Mouse (Mus musculus): ENCODE results near the gene Cldn3. TPM values are rescaled to one million over a fixed set of nuclear protein-coding genes. Genes with fewer than 3 reads are reported as not detected.
A peak's percentile ranks its signal among the peaks of the same experiment; 100 is the strongest.
"Not testable (repeated sequence)": the region's sequence is repeated elsewhere in the genome, so short reads cannot be mapped to it uniquely, and the experiment has no call there.

The Cldn3 gene
- polyA plus RNA-seq, 1 experiment from 2014 or later: 69.7 TPM

GRCm38 (mm10) chr5:134961519-134961918 lies 24.5 kb upstream of the Cldn3 start:
- Histone ChIP-seq H3K9ac (replicated peaks; ENCODE audit: low read depth, low read length) (no peak overlapping the region), H3K4me1 (ENCODE audit: control insufficient read depth, insufficient read depth, low read length) (peaks cover 4% of the 10 kb centered on the region; the same call in 1 of the 2 replicates), H3K36me3 (ENCODE audit: control insufficient read depth, insufficient read depth, low read length) (no peaks in the 10 kb centered on the region), H3K27ac (ENCODE audit: low read length) (no peak overlapping the region), H3K9me3 (ENCODE audit: control insufficient read depth, low read depth, low read length) (no peaks in the 10 kb centered on the region), H3K27me3 (ENCODE audit: control insufficient read depth, insufficient read depth, low read length) (no peaks in the 10 kb centered on the region), H3K4me2 (replicated peaks; ENCODE audit: low read depth, low read length) (no peak overlapping the region), H3K4me3 (ENCODE audit: low read depth, low read length) (no peak overlapping the region)
- ATAC-seq (ENCODE audit: insufficient number of reproducible peaks, insufficient read depth, low FRiP score, low read depth): no peak
- 92% methylated on average over 2 of the region's 2 CpGs for WGBS

GRCm38 (mm10) chr5:134963546-134963945 lies 22.5 kb upstream of the Cldn3 start:
- Histone ChIP-seq H3K9me3 (ENCODE audit: control insufficient read depth, low read depth, low read length) (no peaks in the 10 kb centered on the region), H3K4me3 (ENCODE audit: low read depth, low read length) (no peak overlapping the region), H3K36me3 (ENCODE audit: control insufficient read depth, insufficient read depth, low read length) (no peaks in the 10 kb centered on the region), H3K4me1 (ENCODE audit: control insufficient read depth, insufficient read depth, low read length) (peaks cover 7% of the 10 kb centered on the region; the same call in 1 of the 2 replicates), H3K27me3 (ENCODE audit: control insufficient read depth, insufficient read depth, low read length) (no peaks in the 10 kb centered on the region), H3K27ac (ENCODE audit: low read length) (no peak overlapping the region), H3K9ac (replicated peaks; ENCODE audit: low read depth, low read length) (no peak overlapping the region), H3K4me2 (replicated peaks; ENCODE audit: low read depth, low read length) (no peak overlapping the region)
- WGBS: 24% methylated on average over 5 of the region's 5 CpGs
- ATAC-seq (ENCODE audit: insufficient number of reproducible peaks, insufficient read depth, low FRiP score, low read depth): no peak

DNA sequence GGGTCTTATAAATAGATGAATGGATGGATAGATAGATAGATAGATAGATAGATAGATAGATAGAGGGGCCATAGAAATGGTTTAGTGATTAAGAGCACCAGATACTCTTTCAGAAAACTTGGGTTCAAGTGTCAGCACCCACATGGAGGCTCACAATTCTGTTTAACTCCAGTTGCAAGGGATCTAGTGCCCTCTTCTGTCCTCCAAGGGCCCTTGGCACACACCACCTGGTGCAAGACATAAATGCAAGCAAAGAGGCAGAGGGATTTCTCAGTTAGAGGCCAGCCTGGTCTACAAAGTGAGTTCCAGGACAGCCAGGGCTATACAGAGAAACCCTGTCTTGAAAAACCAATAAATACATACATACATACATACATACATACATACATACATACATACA lies 21.4 kb upstream of the Cldn3 start:
- not testable (repeated sequence) for H3K27ac ChIP-seq (ENCODE audit: low read length); H3K27me3 ChIP-seq (ENCODE audit: control insufficient read depth, insufficient read depth, low read length); H3K4me2 ChIP-seq (replicated peaks; ENCODE audit: low read depth, low read length); H3K9me3 ChIP-seq (ENCODE audit: control insufficient read depth, low read depth, low read length); ATAC-seq (ENCODE audit: insufficient number of reproducible peaks, insufficient read depth, low FRiP score, low read depth); H3K9ac ChIP-seq (replicated peaks; ENCODE audit: low read depth, low read length); H3K4me3 ChIP-seq (ENCODE audit: low read depth, low read length); H3K4me1 ChIP-seq (ENCODE audit: control insufficient read depth, insufficient read depth, low read length); H3K36me3 ChIP-seq (ENCODE audit: control insufficient read depth, insufficient read depth, low read length)

DNA sequence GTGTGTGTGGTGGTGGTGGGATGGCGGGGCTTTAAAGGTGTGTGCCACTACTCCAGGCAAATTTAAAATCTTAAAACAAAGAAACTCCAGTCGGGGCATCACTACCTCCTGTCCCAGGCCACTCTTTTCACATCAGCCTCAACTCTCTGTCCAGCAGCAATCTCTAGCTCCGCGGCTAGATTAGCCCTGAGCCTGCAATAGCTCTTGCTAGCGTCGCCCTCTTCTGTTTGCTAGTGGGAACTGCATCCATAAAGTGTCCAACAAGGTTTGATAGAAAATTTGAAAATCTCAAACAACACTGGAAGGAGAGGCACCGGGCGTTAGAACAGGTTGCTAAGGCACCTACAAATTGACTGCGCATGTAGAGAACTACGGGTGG lies 20.6 kb upstream of the Cldn3 start:
- Histone ChIP-seq H3K4me3 (ENCODE audit: low read depth, low read length) (peak overlapping the region; percentile 19; the same call in 1 of the 2 replicates), H3K4me1 (ENCODE audit: control insufficient read depth, insufficient read depth, low read length) (peaks cover 7% of the 10 kb centered on the region; the same call in 1 of the 2 replicates), H3K27me3 (ENCODE audit: control insufficient read depth, insufficient read depth, low read length) (no peaks in the 10 kb centered on the region), H3K27ac (ENCODE audit: low read length) (no peak overlapping the region; the same call in 1 of the 2 replicates), H3K4me2 (replicated peaks; ENCODE audit: low read depth, low read length) (peak overlapping the region; percentile 46), H3K36me3 (ENCODE audit: control insufficient read depth, insufficient read depth, low read length) (no peaks in the 10 kb centered on the region), H3K9me3 (ENCODE audit: control insufficient read depth, low read depth, low read length) (no peaks in the 10 kb centered on the region), H3K9ac (replicated peaks; ENCODE audit: low read depth, low read length) (no peak overlapping the region)
- ATAC-seq (ENCODE audit: insufficient number of reproducible peaks, insufficient read depth, low FRiP score, low read depth): peak; percentile 42; the same call in 1 of the 2 replicates
- 5% methylated on average over 10 of the region's 10 CpGs for WGBS

- Histone ChIP-seq H3K27ac (ENCODE audit: low read length) (peak overlapping the region; percentile 68; the same call in 1 of the 2 replicates), H3K9ac (replicated peaks; ENCODE audit: low read depth, low read length) (0 out of 2 replicates have a peak overlapping the region, but pooled peaks have one; percentile 14), H3K27me3 (ENCODE audit: control insufficient read depth, insufficient read depth, low read length) (no peaks in the 10 kb centered on the region), H3K4me3 (ENCODE audit: low read depth, low read length) (peak overlapping the region; percentile 19; the same call in 1 of the 2 replicates), H3K4me1 (ENCODE audit: control insufficient read depth, insufficient read depth, low read length) (peaks cover 7% of the 10 kb centered on the region; the same call in 1 of the 2 replicates), H3K4me2 (replicated peaks; ENCODE audit: low read depth, low read length) (peak overlapping the region; percentile 46), H3K36me3 (ENCODE audit: control insufficient read depth, insufficient read depth, low read length) (no peaks in the 10 kb centered on the region), H3K9me3 (ENCODE audit: control insufficient read depth, low read depth, low read length) (no peaks in the 10 kb centered on the region)
- peak; percentile 83 for ATAC-seq (ENCODE audit: insufficient number of reproducible peaks, insufficient read depth, low FRiP score, low read depth)
- WGBS: 4% methylated on average over 33 of the region's 33 CpGs
Measured at GRCm38 (mm10) chr5:134965852-134966821, 19.9 kb upstream of the Cldn3 start.

DNA sequence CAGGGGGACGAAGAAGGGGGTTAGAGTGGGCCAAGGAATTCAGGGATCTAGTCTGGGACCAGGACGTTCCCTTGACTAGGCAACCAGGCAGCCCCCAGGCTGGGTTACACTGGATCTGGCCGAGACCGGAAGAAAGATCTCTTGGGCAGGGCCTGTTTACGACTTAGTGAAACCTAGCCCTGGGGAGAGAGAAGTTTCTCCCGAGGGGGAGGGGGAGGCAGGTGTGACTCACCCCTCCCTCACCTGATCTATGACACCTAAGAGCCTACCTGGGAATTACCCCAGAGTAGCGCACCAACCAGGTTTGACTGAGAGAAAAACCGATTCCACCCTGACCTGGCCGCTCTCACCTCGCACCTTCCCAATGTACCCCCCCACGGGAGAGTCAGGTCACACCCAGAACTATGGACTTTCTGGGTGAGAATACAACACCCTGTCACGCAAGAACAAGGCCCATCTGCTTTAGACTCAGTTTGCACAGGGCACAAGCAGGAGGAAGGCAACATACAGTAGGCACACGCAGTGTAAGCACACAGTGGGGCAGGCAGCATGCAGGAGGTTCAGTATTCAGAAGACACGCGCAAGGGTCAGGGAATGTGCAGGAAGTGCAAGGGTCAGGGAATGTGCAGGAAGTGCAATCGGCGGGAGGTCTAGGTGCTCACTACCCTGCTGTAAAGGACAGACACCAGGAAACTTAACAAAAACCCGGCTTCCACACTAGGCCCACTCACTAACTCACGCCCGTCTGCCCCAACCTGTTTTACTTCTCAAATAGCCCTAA lies 18.7 kb upstream of the Cldn3 start:
- Histone ChIP-seq H3K27ac (ENCODE audit: low read length) (peak overlapping the region; percentile 68), H3K4me3 (ENCODE audit: low read depth, low read length) (no peak overlapping the region), H3K36me3 (ENCODE audit: control insufficient read depth, insufficient read depth, low read length) (no peaks in the 10 kb centered on the region), H3K4me2 (replicated peaks; ENCODE audit: low read depth, low read length) (no peak overlapping the region), H3K9ac (replicated peaks; ENCODE audit: low read depth, low read length) (no peak overlapping the region), H3K27me3 (ENCODE audit: control insufficient read depth, insufficient read depth, low read length) (no peaks in the 10 kb centered on the region), H3K9me3 (ENCODE audit: control insufficient read depth, low read depth, low read length) (no peaks in the 10 kb centered on the region), H3K4me1 (ENCODE audit: control insufficient read depth, insufficient read depth, low read length) (peaks cover 7% of the 10 kb centered on the region; the same call in 1 of the 2 replicates)
- ATAC-seq (ENCODE audit: insufficient number of reproducible peaks, insufficient read depth, low FRiP score, low read depth): no peak
- 61% methylated on average over 20 of the region's 20 CpGs for WGBS

DNA sequence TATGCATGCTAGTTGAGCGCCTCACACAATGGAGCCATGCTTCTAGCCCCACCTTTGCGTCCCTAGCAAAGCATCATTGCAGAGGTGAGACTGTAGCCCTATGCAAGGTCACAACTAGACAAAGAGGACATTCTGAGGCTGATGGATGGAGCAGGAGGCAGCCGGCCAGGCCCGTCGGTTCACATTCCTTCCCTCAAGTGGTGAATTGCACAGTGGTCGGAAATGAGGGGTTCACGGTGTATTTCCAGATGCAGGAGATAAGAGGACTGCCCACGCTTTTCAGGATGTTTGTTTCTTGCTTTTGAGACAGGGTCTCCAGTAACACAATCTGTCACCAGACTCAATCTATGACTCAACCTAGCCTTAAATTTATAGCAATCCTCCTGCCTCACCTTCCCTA lies 15.3 kb upstream of the Cldn3 start:
- peaks cover 6% of the 10 kb centered on the region; the same call in 1 of the 2 replicates for H3K4me1 ChIP-seq (ENCODE audit: control insufficient read depth, insufficient read depth, low read length)
- H3K36me3 ChIP-seq (ENCODE audit: control insufficient read depth, insufficient read depth, low read length): no peaks in the 10 kb centered on the region
- H3K9ac ChIP-seq (replicated peaks; ENCODE audit: low read depth, low read length): no peak overlapping the region
- no peak overlapping the region for H3K4me2 ChIP-seq (replicated peaks; ENCODE audit: low read depth, low read length)
- no peak overlapping the region for H3K27ac ChIP-seq (ENCODE audit: low read length)
- no peaks in the 10 kb centered on the region for H3K9me3 ChIP-seq (ENCODE audit: control insufficient read depth, low read depth, low read length)
- no peaks in the 10 kb centered on the region for H3K27me3 ChIP-seq (ENCODE audit: control insufficient read depth, insufficient read depth, low read length)
- WGBS: 45% methylated on average over 8 of the region's 8 CpGs
- H3K4me3 ChIP-seq (ENCODE audit: low read depth, low read length): no peak overlapping the region
- no peak for ATAC-seq (ENCODE audit: insufficient number of reproducible peaks, insufficient read depth, low FRiP score, low read depth)

DNA sequence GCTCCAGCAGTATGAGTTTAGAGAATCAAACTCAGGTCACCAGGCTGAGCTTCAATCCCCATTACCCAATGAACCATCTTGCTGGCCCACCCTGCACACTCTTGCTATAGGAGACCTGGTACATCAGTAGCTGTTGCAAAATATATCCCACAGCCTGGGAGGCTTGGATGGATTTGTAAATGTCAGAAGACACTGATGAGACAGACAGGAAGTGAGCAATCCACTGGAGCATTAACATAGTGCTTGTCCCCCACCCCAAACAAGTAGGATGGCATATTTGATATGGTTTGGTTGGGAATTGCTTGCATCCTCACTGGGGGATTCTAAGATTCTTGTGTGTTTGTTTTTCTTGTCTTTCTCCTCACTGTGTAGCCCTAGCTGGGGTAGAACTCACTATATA lies 12.9 kb upstream of the Cldn3 start:
- Histone ChIP-seq H3K4me2 (replicated peaks; ENCODE audit: low read depth, low read length) (no peak overlapping the region), H3K27ac (ENCODE audit: low read length) (no peak overlapping the region), H3K36me3 (ENCODE audit: control insufficient read depth, insufficient read depth, low read length) (no peaks in the 10 kb centered on the region), H3K4me1 (ENCODE audit: control insufficient read depth, insufficient read depth, low read length) (no peaks in the 10 kb centered on the region), H3K27me3 (ENCODE audit: control insufficient read depth, insufficient read depth, low read length) (no peaks in the 10 kb centered on the region), H3K4me3 (ENCODE audit: low read depth, low read length) (no peak overlapping the region), H3K9ac (replicated peaks; ENCODE audit: low read depth, low read length) (no peak overlapping the region), H3K9me3 (ENCODE audit: control insufficient read depth, low read depth, low read length) (no peaks in the 10 kb centered on the region)
- no peak for ATAC-seq (ENCODE audit: insufficient number of reproducible peaks, insufficient read depth, low FRiP score, low read depth)
